Mouse (Mus musculus) cortical plate, adult 2 months (tissue): ENCODE data around the gene Cd52.

ENCODE experiments used
- CTCF ChIP-seq: fragments of 200-500 bp; IDR thresholded peaks from 2 replicates; pipeline ENCODE4 v1.5.1; 2011; ENCODE audit warnings: mild to moderate bottlenecking, control low read depth, low read length; ENCODE audit not compliant: insufficient read depth; ENCODE audit errors: extremely low read depth
- POLR2A ChIP-seq: fragments of 200-500 bp; IDR thresholded peaks from 2 replicates; pipeline ENCODE4 v1.6.1; 2011; ENCODE audit warnings: mild to moderate bottlenecking, low read length, control low read depth; ENCODE audit not compliant: insufficient read depth; ENCODE audit errors: extremely low read depth

DNA sequence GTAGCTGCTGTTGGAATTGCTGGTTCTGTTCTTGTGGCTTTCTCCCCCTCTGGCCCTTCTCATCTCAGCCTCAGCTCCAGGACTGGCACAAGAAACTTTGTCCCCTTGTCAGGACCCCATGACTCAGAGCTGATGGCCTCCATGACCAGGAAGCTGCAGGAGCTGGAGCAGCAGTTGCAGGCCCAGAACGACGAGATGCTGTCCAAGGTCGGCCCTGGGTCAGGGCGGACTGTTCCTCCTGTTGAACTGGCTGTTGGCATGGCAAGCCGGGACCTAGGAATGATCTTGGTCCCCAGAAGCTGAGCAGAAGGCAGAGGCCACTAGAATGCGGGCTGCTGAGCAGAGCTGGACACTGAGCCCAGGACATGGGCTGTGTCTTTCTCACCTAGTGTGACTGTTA lies 17.5 kb upstream of the Cd52 start:
- TF ChIP-seq CTCF (no peak), POLR2A (no peak)
